Mouse (Mus musculus) lung, postnatal 0 days (tissue): ENCODE measurements at regions not wholly inside any gene's neighbourhood (a gene's known extent, or its start where the extent isn't known, plus 50 kb on each side); places are given as distances from the start of the nearest gene placed in this dataset. TPM values are rescaled to one million over a fixed set of nuclear protein-coding genes. Genes with fewer than 3 reads are reported as not detected.

Source experiments
- ATAC-seq: fragments of 200-750 bp; cut with Nextera tagmentation; 2 replicates; pipeline ENCODE4 v1.8.0; 2017; ENCODE audit warnings: moderate library complexity
- DNase-seq: peaks from one replicate; pipeline ENCODE4 v3.0.0-alpha.2; 2016; ENCODE audit warnings: low spot score
- H3K27ac ChIP-seq: fragments of 300-500 bp; sonication (generic); 2 replicates; pipeline ENCODE4 v1.5.1; 2014; ENCODE audit warnings: antibody characterized with exemption, mild to moderate bottlenecking, low read length, mixed read lengths
- H3K27me3 ChIP-seq: fragments of 300-500 bp; sonication (generic); replicated peaks from 2 replicates; pipeline ENCODE4 v1.6.1; 2014; ENCODE audit warnings: low read length, mixed read lengths; ENCODE audit not compliant: insufficient read depth
- H3K36me3 ChIP-seq: fragments of 300-500 bp; sonication (generic); 2 replicates; pipeline ENCODE4 v1.6.1; 2014; ENCODE audit warnings: low read length, mixed read lengths; ENCODE audit not compliant: insufficient read depth
- H3K4me1 ChIP-seq: fragments of 300-500 bp; sonication (generic); 2 replicates; pipeline ENCODE4 v1.6.1; 2014; ENCODE audit warnings: antibody characterized with exemption, low read depth, low read length, mixed read lengths; ENCODE audit not compliant: insufficient read depth
- H3K4me2 ChIP-seq: fragments of 300-500 bp; sonication (generic); replicated peaks from 2 replicates; pipeline ENCODE4 v1.6.1; 2014; ENCODE audit warnings: low read depth, mild to moderate bottlenecking, low read length, moderate library complexity, mixed read lengths
- H3K4me3 ChIP-seq: fragments of 300-500 bp; sonication (generic); 2 replicates; pipeline ENCODE4 v1.5.1; 2014; ENCODE audit warnings: low read depth, low read length
- H3K9ac ChIP-seq: fragments of 300-500 bp; sonication (generic); replicated peaks from 2 replicates; pipeline ENCODE4 v1.6.1; 2014; ENCODE audit warnings: low read depth, mild to moderate bottlenecking
- H3K9me3 ChIP-seq: fragments of 300-500 bp; sonication (generic); 2 replicates; pipeline ENCODE4 v1.6.1; 2016; ENCODE audit warnings: low read length, mixed read lengths
- CTCF ChIP-seq: IDR thresholded peaks from 2 replicates; pipeline ENCODE4 v1.5.1; 2016; ENCODE audit warnings: antibody characterized with exemption, mild to moderate bottlenecking
- EP300 ChIP-seq: IDR thresholded peaks from 2 replicates; pipeline ENCODE4 v1.6.1; 2016; ENCODE audit warnings: antibody characterized with exemption, mild to moderate bottlenecking, control low read depth
- WGBS: fragments of 180-500 bp; shearing (Covaris S2); extraction: QIAGEN DNeasy Blood & Tissue Kit; methylation state at CpG from one replicate; pipeline ENCODE4 v1.1.7; 2014; 5-methylcytosine and 5-hydroxymethylcytosine counted together
- microRNA-seq: library from miRNA; unstranded; fragments of <30 nt; microRNA quantifications from one replicate; pipeline ENCODE4, GENCODE M21; 2016

GRCm38 (mm10) chr13:107072345-107073038 is 50.6 kb upstream of the Kif2a start:
- no peak for DNase-seq
- TF ChIP-seq CTCF (no peak), EP300 (no peak)
- no peaks in the 10 kb centered on the region for H3K36me3 ChIP-seq
- H3K4me3 ChIP-seq, result no peak overlapping the region
- H3K4me2 ChIP-seq, result peak overlapping the region; percentile 48
- H3K9ac ChIP-seq, result no peak overlapping the region
- H3K9me3 ChIP-seq, result no peaks in the 10 kb centered on the region
- 38% methylated on average over 11 of the region's 11 CpGs for WGBS
- no peak for ATAC-seq
- H3K4me1 ChIP-seq, result no peaks in the 10 kb centered on the region
- no peak overlapping the region for H3K27ac ChIP-seq
- H3K27me3 ChIP-seq, result no peaks in the 10 kb centered on the region

Small RNA genes in the stretch of these regions (microRNA-seq; reads per million reads assigned to microRNA genes)
- not detected for gene Gm22118
